Mouse (Mus musculus) heart, adult 2 months (tissue): ENCODE data around the gene Hoxc5.

Experiments
- CTCF ChIP-seq: fragments of 200-600 bp; IDR thresholded peaks from 2 replicates; pipeline ENCODE4 v1.8.1; 2022; ENCODE audit warnings: antibody characterized with exemption, mild to moderate bottlenecking, moderate library complexity
- EP300 ChIP-seq: fragments of 200-500 bp; IDR thresholded peaks from 2 replicates; pipeline ENCODE4 v1.6.1; 2011; ENCODE audit warnings: low read depth, low read length, control low read depth; ENCODE audit not compliant: insufficient read depth

GRCm38 (mm10) chr15:102931706-102932358 is 35.4 kb upstream of the Hoxc5 start:
- TF ChIP-seq EP300, result no peak
- TF ChIP-seq CTCF, result no peak
